Mouse (Mus musculus): Measurements from ENCODE around the gene Bscl2. TPM values are rescaled to one million over a fixed set of nuclear protein-coding genes. Genes with fewer than 3 reads are reported as not detected.

The Bscl2 gene
- polyA plus RNA-seq, 1 experiment: 204 TPM

GRCm38 (mm10) chr19:8870838-8871237, 33.6 kb downstream of the Bscl2 start:
- TF ChIP-seq POLR2A (IDR thresholded peaks at IDR 0.05; ENCODE audit: low read depth, low read length) (no peak), CTCF (conservative IDR thresholded peaks at IDR 0.05; ENCODE audit: insufficient read depth, insufficient read length, low read depth, low read length) (no peak)
- Histone ChIP-seq H3K4me1 (ENCODE audit: control insufficient read depth, insufficient read depth, low read length) (peaks cover 4% of the 10 kb centered on the region; the same call in 1 of the 2 replicates), H3K27ac (ENCODE audit: insufficient read depth, low read depth, low read length) (peak overlapping the region; percentile 63), H3K36me3 (ENCODE audit: control insufficient read depth, insufficient read depth, low read length) (peaks cover 2% of the 10 kb centered on the region; the same call in 1 of the 2 replicates), H3K27me3 (replicated peaks; ENCODE audit: control insufficient read depth, insufficient read depth, low read length) (no peaks in the 10 kb centered on the region), H3K4me3 (ENCODE audit: insufficient read depth, low read depth, low read length) (peak overlapping the region; percentile 59)
- 34% methylated on average over 9 of the region's 9 CpGs for WGBS
- DNase-seq: no peak

DNA sequence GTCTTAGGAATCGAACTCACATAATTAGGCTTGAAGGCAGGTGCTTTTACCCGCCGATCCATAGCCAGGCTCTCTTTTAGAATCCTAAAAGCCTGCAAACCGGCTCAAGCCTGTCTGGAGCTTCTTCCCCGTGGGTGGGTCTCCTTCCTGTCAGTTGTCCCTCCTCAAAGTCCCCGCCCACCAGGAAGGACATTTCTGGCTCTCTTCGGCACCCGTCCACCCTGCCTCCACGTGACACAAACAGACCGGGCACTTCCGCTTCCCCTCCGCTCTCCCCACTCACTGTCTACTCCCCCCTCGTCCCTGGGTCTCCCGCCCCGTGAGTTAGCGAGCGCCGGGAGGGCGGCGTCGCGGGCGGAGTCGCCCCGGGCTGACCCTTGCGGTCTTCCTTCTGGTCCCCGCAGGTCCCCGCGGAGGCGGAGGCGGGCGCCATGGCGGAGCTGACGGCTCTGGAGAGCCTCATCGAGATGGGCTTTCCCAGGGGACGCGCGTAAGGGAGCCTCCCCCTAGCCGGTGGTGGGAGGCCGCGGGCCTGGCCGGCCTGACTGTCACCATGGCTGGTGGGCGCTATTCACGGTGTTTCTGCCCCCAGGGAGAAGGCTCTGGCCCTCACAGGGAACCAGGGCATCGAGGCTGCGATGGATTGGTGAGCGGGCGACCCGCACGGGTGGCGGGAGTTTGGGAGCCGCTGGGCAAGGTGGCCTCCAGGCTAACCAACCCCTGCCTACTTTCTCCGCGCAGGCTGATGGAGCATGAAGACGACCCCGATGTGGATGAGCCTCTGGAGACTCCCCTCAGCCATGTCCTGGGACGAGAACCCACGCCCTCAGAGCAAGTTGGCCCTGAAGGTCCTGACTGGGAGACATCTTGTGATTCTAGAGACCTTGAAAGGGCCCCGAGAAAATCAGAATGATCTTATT, 34.3 kb downstream of the Bscl2 start, which contains the start of gene Ubxn1:
Gene Ubxn1, plus strand, starts transcription at position 230 of the 920 bp plus-strand sequence.
- TF ChIP-seq POLR2A (IDR thresholded peaks at IDR 0.05; ENCODE audit: low read depth, low read length) (peak; percentile 11), CTCF (conservative IDR thresholded peaks at IDR 0.05; ENCODE audit: insufficient read depth, insufficient read length, low read depth, low read length) (no peak)

GRCm38 (mm10) chr19:8872266-8872840, 35.1 kb downstream of the Bscl2 start:
- peak overlapping the region; percentile 95 for H3K4me3 ChIP-seq (ENCODE audit: insufficient read depth, low read depth, low read length)
- 46% methylated on average over 10 of the region's 10 CpGs for WGBS
- TF ChIP-seq POLR2A (IDR thresholded peaks at IDR 0.05; ENCODE audit: low read depth, low read length) (no peak), CTCF (conservative IDR thresholded peaks at IDR 0.05; ENCODE audit: insufficient read depth, insufficient read length, low read depth, low read length) (no peak)
- DNase-seq: peak; percentile 23
- peaks cover 2% of the 10 kb centered on the region; the same call in 1 of the 2 replicates for H3K36me3 ChIP-seq (ENCODE audit: control insufficient read depth, insufficient read depth, low read length)
- peak overlapping the region; percentile 85; the same call in 1 of the 2 replicates for H3K27ac ChIP-seq (ENCODE audit: insufficient read depth, low read depth, low read length)
- H3K4me1 ChIP-seq (ENCODE audit: control insufficient read depth, insufficient read depth, low read length): peaks cover 4% of the 10 kb centered on the region; the same call in 1 of the 2 replicates
- H3K27me3 ChIP-seq (replicated peaks; ENCODE audit: control insufficient read depth, insufficient read depth, low read length): no peaks in the 10 kb centered on the region

More for the DNA sequence above, 34.3 kb downstream of the Bscl2 start, which contains the start of gene Ubxn1:
- peaks cover 4% of the 10 kb centered on the region; the same call in 1 of the 2 replicates for H3K4me1 ChIP-seq (ENCODE audit: control insufficient read depth, insufficient read depth, low read length)
- no peaks in the 10 kb centered on the region for H3K27me3 ChIP-seq (replicated peaks; ENCODE audit: control insufficient read depth, insufficient read depth, low read length)
- peaks cover 2% of the 10 kb centered on the region; the same call in 1 of the 2 replicates for H3K36me3 ChIP-seq (ENCODE audit: control insufficient read depth, insufficient read depth, low read length)
- H3K4me3 ChIP-seq (ENCODE audit: insufficient read depth, low read depth, low read length): peak within 1 kb of the TSS; percentile 95
- under 1% methylated on average over 59 of the region's 59 CpGs for WGBS
- DNase-seq: peak; percentile 99
- H3K27ac ChIP-seq (ENCODE audit: insufficient read depth, low read depth, low read length): peak within 1 kb of the TSS; percentile 85

GRCm38 (mm10) chr19:8875031-8875430, 37.8 kb downstream of the Bscl2 start:
- peaks cover 4% of the 10 kb centered on the region for H3K4me1 ChIP-seq (ENCODE audit: control insufficient read depth, insufficient read depth, low read length)
- no peak overlapping the region for H3K27ac ChIP-seq (ENCODE audit: insufficient read depth, low read depth, low read length)
- TF ChIP-seq CTCF (conservative IDR thresholded peaks at IDR 0.05; ENCODE audit: insufficient read depth, insufficient read length, low read depth, low read length) (no peak), POLR2A (IDR thresholded peaks at IDR 0.05; ENCODE audit: low read depth, low read length) (no peak)
- DNase-seq: no peak
- no peaks in the 10 kb centered on the region for H3K27me3 ChIP-seq (replicated peaks; ENCODE audit: control insufficient read depth, insufficient read depth, low read length)
- peaks cover 2% of the 10 kb centered on the region; the same call in 1 of the 2 replicates for H3K36me3 ChIP-seq (ENCODE audit: control insufficient read depth, insufficient read depth, low read length)
- WGBS: 92% methylated on average over 7 of the region's 7 CpGs
- no peak overlapping the region for H3K4me3 ChIP-seq (ENCODE audit: insufficient read depth, low read depth, low read length)

- peak within 1 kb of the TSS; percentile 80 for H3K27ac ChIP-seq (ENCODE audit: insufficient read depth, low read depth, low read length)
- TF ChIP-seq POLR2A (IDR thresholded peaks at IDR 0.05; ENCODE audit: low read depth, low read length) (peak; percentile 27), CTCF (conservative IDR thresholded peaks at IDR 0.05; ENCODE audit: insufficient read depth, insufficient read length, low read depth, low read length) (no peak)
- DNase-seq: peak; percentile 95
- WGBS: under 1% methylated on average over 42 of the region's 42 CpGs
- H3K27me3 ChIP-seq (replicated peaks; ENCODE audit: control insufficient read depth, insufficient read depth, low read length): no peaks in the 10 kb centered on the region
- H3K36me3 ChIP-seq (ENCODE audit: control insufficient read depth, insufficient read depth, low read length): no peaks in the 10 kb centered on the region; the same call in 1 of the 2 replicates
- H3K4me1 ChIP-seq (ENCODE audit: control insufficient read depth, insufficient read depth, low read length): no peaks in the 10 kb centered on the region; the same call in 1 of the 2 replicates
- H3K4me3 ChIP-seq (ENCODE audit: insufficient read depth, low read depth, low read length): peak within 1 kb of the TSS; percentile 97
These were observed 43.2 kb downstream of the Bscl2 start, which contains the start of gene Uqcc3 for GRCm38 (mm10) chr19:8880311-8881033. TSS of gene Uqcc3 (minus strand) at chr19:8880923.

DNA sequence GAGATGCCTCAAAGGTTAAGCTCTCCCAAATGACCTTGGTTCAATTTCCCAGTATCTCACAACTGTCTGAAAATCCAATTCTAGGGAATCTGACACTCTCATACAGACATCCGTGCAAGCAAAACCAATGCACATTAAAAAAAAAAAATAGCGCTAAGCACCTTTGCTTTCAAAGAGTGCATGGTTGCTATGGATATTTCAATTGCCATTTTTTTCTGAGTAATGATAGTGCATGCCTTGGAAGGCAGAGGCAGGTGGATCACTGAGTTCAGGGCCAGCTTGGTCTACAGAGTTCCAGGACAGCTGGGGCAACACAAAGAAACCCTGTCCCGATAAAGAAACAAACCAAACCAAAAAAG, 43.7 kb downstream of the Bscl2 start:
- WGBS: 14% methylated on average over 3 of the region's 3 CpGs
- H3K27me3 ChIP-seq (replicated peaks; ENCODE audit: control insufficient read depth, insufficient read depth, low read length): no peaks in the 10 kb centered on the region
- H3K27ac ChIP-seq (ENCODE audit: insufficient read depth, low read depth, low read length): no peak overlapping the region
- no peak for DNase-seq
- H3K4me1 ChIP-seq (ENCODE audit: control insufficient read depth, insufficient read depth, low read length): no peaks in the 10 kb centered on the region; the same call in 1 of the 2 replicates
- peak overlapping the region; percentile 97 for H3K4me3 ChIP-seq (ENCODE audit: insufficient read depth, low read depth, low read length)
- TF ChIP-seq POLR2A (IDR thresholded peaks at IDR 0.05; ENCODE audit: low read depth, low read length) (no peak), CTCF (conservative IDR thresholded peaks at IDR 0.05; ENCODE audit: insufficient read depth, insufficient read length, low read depth, low read length) (no peak)
- H3K36me3 ChIP-seq (ENCODE audit: control insufficient read depth, insufficient read depth, low read length): no peaks in the 10 kb centered on the region
